Mouse (Mus musculus) kidney, embryonic 15.5 days (tissue): ENCODE data around the gene Prss53. TPM values are rescaled to one million over a fixed set of nuclear protein-coding genes. Genes with fewer than 3 reads are reported as not detected.

Experiments used
- ATAC-seq: fragments of 200-750 bp; cut with Nextera tagmentation; replicated peaks from 2 replicates; pipeline ENCODE4 v1.8.0; 2017; ENCODE audit warnings: moderate TSS enrichment; ENCODE audit not compliant: low FRiP score
- H3K27ac ChIP-seq: fragments of 300-500 bp; sonication (generic); 2 replicates; pipeline ENCODE4 v1.5.1; 2015; ENCODE audit warnings: mild to moderate bottlenecking, inconsistent platforms
- H3K27me3 ChIP-seq: fragments of 300-500 bp; sonication (generic); 2 replicates; pipeline ENCODE4 v1.6.1; 2015; ENCODE audit warnings: inconsistent platforms
- H3K36me3 ChIP-seq: fragments of 300-500 bp; sonication (generic); 2 replicates; pipeline ENCODE4 v1.6.1; 2015; ENCODE audit warnings: inconsistent platforms
- H3K4me1 ChIP-seq: fragments of 300-500 bp; sonication (generic); 2 replicates; pipeline ENCODE4 v1.6.1; 2015; ENCODE audit warnings: inconsistent platforms
- H3K4me2 ChIP-seq: fragments of 300-500 bp; sonication (generic); 2 replicates; pipeline ENCODE4 v1.6.1; 2015; ENCODE audit warnings: moderate library complexity, mild to moderate bottlenecking, inconsistent platforms
- H3K4me3 ChIP-seq: fragments of 300-500 bp; sonication (generic); replicated peaks from 2 replicates; pipeline ENCODE4 v1.5.1; 2015; ENCODE audit warnings: mild to moderate bottlenecking, inconsistent platforms
- H3K9ac ChIP-seq: fragments of 300-500 bp; sonication (generic); 2 replicates; pipeline ENCODE4 v1.6.1; 2015; ENCODE audit warnings: mild to moderate bottlenecking, inconsistent platforms
- H3K9me3 ChIP-seq: fragments of 300-500 bp; sonication (generic); replicated peaks from 2 replicates; pipeline ENCODE4 v1.6.1; 2016; ENCODE audit warnings: inconsistent platforms
- WGBS: fragments of 180-500 bp; shearing (Covaris S2); methylation state at CpG from one replicate; pipeline ENCODE4 v1.1.7; 2015; ENCODE audit warnings: mixed read lengths; 5-methylcytosine and 5-hydroxymethylcytosine counted together
- polyA plus RNA-seq: library from polyadenylated mRNA; unstranded; fragments of >200 nt; fragmentation: Nextera tagmentation; extraction: Ambion mirVana; gene quantifications from 2 replicates; pipeline ENCODE4 v1.2.1, GENCODE M21; 2015

The Prss53 gene
- polyA plus RNA-seq, 1 experiment from 2014 or later = 2.2 TPM

- 80% methylated on average over 11 of the region's 11 CpGs for WGBS
- Histone ChIP-seq H3K27me3 (peaks cover 9% of the 10 kb centered on the region), H3K27ac (peak overlapping the region; percentile 93), H3K9ac (no peak overlapping the region), H3K4me2 (peak overlapping the region; percentile 55), H3K36me3 (peaks cover 52% of the 10 kb centered on the region), H3K9me3 (no peaks in the 10 kb centered on the region), H3K4me3 (no peak overlapping the region), H3K4me1 (peaks cover 73% of the 10 kb centered on the region)
- no peak for ATAC-seq
Measured at GRCm38 (mm10) chr7:127926846-127927245, 36.1 kb upstream of the Prss53 start.

GRCm38 (mm10) chr7:127926066-127926465 lies 35.3 kb upstream of the Prss53 start:
- Histone ChIP-seq H3K27me3 (peaks cover 9% of the 10 kb centered on the region), H3K27ac (peak overlapping the region; percentile 93), H3K36me3 (peaks cover 57% of the 10 kb centered on the region), H3K4me2 (peak overlapping the region; percentile 19; the same call in 1 of the 2 replicates), H3K4me3 (no peak overlapping the region), H3K9me3 (no peaks in the 10 kb centered on the region), H3K4me1 (peaks cover 65% of the 10 kb centered on the region), H3K9ac (peak overlapping the region; percentile 7; the same call in 1 of the 2 replicates)
- 74% methylated on average over 8 of the region's 8 CpGs for WGBS
- ATAC-seq = no peak

DNA sequence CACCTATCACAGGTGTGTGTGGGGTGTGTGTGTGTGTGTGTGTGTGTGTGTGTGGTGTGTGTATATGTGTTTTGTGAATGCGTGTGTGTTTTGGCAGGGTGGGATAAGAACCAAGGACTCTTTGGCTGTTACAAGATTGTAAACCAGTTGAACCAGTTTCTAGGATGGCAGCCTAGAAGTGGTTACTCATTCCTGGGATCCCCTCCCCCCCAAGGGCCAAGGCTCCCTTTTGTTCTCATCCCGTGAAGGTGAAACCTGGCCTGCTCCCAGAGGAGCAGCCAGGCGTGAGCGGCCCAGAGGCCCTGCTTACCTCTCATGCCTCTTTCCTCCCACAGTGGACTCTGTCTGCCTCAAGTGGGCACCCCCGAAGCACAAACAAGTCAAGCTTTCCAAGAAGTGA lies 34.5 kb upstream of the Prss53 start:
- Histone ChIP-seq H3K27ac (peak overlapping the region; percentile 93), H3K27me3 (peaks cover 9% of the 10 kb centered on the region), H3K36me3 (peaks cover 64% of the 10 kb centered on the region), H3K9ac (0 out of 2 replicates have a peak overlapping the region, but pooled peaks have one; percentile 7), H3K4me2 (peak overlapping the region; percentile 8; the same call in 1 of the 2 replicates), H3K4me1 (peaks cover 59% of the 10 kb centered on the region), H3K4me3 (no peak overlapping the region), H3K9me3 (no peaks in the 10 kb centered on the region)
- WGBS = 36% methylated on average over 5 of the region's 5 CpGs
- ATAC-seq = peak; percentile 80

GRCm38 (mm10) chr7:127923714-127924113 lies 32.9 kb upstream of the Prss53 start:
- ATAC-seq = no peak
- Histone ChIP-seq H3K9ac (no peak overlapping the region), H3K4me1 (peaks cover 47% of the 10 kb centered on the region), H3K4me2 (no peak overlapping the region), H3K27ac (peak overlapping the region; percentile 93), H3K36me3 (peaks cover 66% of the 10 kb centered on the region), H3K27me3 (peaks cover 2% of the 10 kb centered on the region), H3K9me3 (no peaks in the 10 kb centered on the region), H3K4me3 (no peak overlapping the region)
- WGBS = 80% methylated on average over 5 of the region's 5 CpGs

DNA sequence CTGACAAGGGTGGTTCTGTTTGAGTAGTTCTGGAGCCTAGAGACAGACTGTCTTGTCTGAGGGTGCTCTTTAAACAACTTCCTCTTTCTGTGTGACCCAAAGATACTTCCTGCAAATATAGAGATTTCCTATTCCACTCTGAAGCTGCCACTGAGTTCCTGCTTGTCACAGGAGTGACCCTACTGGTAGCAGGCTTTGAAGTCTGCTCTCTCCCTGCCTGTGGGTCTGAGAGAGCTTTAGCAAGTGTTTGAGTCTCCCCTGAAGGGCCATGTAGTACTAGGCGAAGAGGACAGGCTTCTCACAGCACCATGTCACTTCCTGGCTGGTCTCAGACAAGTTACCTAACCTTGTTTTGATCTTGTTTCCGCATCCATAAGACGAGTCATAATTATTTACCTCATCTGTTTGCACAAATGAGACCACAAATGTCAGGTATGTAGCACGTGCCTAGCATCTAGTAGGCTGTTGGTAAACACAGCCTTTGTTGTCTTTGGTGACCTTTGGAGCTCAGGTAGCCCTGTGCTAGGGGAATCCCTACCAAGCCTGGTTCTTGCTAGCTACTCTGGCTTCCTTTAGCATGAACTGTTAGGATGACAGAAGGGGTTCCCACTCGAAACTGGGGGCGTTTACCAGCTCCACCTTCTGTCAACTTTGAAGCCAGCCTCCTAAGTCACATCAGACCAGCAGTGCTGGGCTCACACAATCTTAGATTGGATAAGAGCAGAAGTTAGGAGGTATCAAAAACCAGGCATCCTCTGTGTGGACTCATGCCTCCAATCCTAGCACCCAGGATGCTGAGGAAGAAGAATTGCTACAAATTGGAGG lies 31.9 kb upstream of the Prss53 start:
- no peaks in the 10 kb centered on the region for H3K27me3 ChIP-seq
- H3K9ac ChIP-seq = no peak overlapping the region
- no peak for ATAC-seq
- H3K4me2 ChIP-seq = no peak overlapping the region
- no peak overlapping the region for H3K4me3 ChIP-seq
- 75% methylated on average over 6 of the region's 6 CpGs for WGBS
- H3K4me1 ChIP-seq = peaks cover 38% of the 10 kb centered on the region
- peaks cover 76% of the 10 kb centered on the region for H3K36me3 ChIP-seq
- H3K27ac ChIP-seq = peak overlapping the region; percentile 37; the same call in 1 of the 2 replicates
- H3K9me3 ChIP-seq = no peaks in the 10 kb centered on the region

DNA sequence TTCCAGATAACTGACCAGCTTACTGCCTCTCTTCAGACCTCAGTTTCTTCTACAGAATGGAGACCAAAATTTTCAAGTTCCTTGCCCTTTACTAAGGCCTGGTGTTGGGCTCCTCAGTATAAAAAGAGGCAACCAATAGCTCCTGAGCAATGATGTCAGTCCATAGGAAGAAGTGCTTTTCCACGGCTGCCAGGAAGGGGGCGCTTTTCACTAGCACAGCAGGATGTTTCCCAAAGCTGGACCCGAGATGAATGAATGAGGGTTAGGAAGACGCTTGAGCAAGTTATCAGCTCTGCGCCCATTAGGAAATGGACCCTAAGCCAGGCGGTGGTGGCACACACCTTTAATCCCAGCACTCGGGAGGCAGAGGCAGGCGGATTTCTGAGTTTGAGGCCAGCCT lies 30.7 kb upstream of the Prss53 start:
- H3K27me3 ChIP-seq = no peaks in the 10 kb centered on the region
- H3K27ac ChIP-seq = no peak overlapping the region
- no peak overlapping the region for H3K4me3 ChIP-seq
- no peaks in the 10 kb centered on the region for H3K9me3 ChIP-seq
- H3K36me3 ChIP-seq = peaks cover 78% of the 10 kb centered on the region
- ATAC-seq = no peak
- no peak overlapping the region for H3K4me2 ChIP-seq
- H3K9ac ChIP-seq = no peak overlapping the region
- WGBS = 68% methylated on average over 8 of the region's 8 CpGs
- H3K4me1 ChIP-seq = peaks cover 26% of the 10 kb centered on the region

GRCm38 (mm10) chr7:127919290-127919689 lies 28.5 kb upstream of the Prss53 start:
- ATAC-seq = no peak
- H3K36me3 ChIP-seq = peaks cover 77% of the 10 kb centered on the region
- H3K4me1 ChIP-seq = peaks cover 5% of the 10 kb centered on the region
- no peak overlapping the region for H3K27ac ChIP-seq
- no peak overlapping the region for H3K4me3 ChIP-seq
- 86% methylated on average over 7 of the region's 7 CpGs for WGBS
- H3K4me2 ChIP-seq = no peak overlapping the region
- no peaks in the 10 kb centered on the region for H3K27me3 ChIP-seq
- H3K9ac ChIP-seq = no peak overlapping the region
- no peaks in the 10 kb centered on the region for H3K9me3 ChIP-seq

- H3K4me3 ChIP-seq = no peak overlapping the region
- H3K27me3 ChIP-seq = no peaks in the 10 kb centered on the region
- no peak for ATAC-seq
- H3K9me3 ChIP-seq = no peaks in the 10 kb centered on the region
- WGBS = 53% methylated on average over 3 of the region's 3 CpGs
- peaks cover 3% of the 10 kb centered on the region for H3K4me1 ChIP-seq
- no peak overlapping the region for H3K4me2 ChIP-seq
- H3K27ac ChIP-seq = no peak overlapping the region
- peaks cover 70% of the 10 kb centered on the region for H3K36me3 ChIP-seq
- H3K9ac ChIP-seq = no peak overlapping the region
Measured at GRCm38 (mm10) chr7:127918203-127918602, 27.4 kb upstream of the Prss53 start.

DNA sequence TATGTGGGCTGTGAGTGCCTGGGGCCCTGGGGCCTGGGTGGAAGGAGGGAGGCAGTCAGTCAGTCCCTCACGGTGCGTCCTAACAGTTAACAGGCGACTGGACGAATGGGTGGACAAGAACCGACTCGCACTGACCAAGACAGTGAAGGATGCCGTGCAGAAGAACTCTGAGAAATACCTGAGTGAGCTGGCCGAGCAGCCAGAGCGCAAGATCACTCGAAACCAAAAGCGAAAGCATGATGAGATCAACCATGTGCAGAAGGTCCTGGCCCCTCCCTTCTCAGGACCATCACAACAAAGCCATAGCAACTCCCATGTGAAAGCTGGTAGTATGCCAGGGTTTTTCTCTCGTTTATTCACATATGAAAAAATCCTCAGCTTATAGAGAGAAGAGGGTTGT lies 24.5 kb upstream of the Prss53 start:
- H3K27me3 ChIP-seq = no peaks in the 10 kb centered on the region
- WGBS = 93% methylated on average over 12 of the region's 12 CpGs
- H3K36me3 ChIP-seq = peaks cover 45% of the 10 kb centered on the region
- H3K4me3 ChIP-seq = no peak overlapping the region
- ATAC-seq = no peak
- H3K27ac ChIP-seq = no peak overlapping the region
- H3K4me2 ChIP-seq = no peak overlapping the region
- H3K9me3 ChIP-seq = no peaks in the 10 kb centered on the region
- no peak overlapping the region for H3K9ac ChIP-seq
- H3K4me1 ChIP-seq = peaks cover 14% of the 10 kb centered on the region

DNA sequence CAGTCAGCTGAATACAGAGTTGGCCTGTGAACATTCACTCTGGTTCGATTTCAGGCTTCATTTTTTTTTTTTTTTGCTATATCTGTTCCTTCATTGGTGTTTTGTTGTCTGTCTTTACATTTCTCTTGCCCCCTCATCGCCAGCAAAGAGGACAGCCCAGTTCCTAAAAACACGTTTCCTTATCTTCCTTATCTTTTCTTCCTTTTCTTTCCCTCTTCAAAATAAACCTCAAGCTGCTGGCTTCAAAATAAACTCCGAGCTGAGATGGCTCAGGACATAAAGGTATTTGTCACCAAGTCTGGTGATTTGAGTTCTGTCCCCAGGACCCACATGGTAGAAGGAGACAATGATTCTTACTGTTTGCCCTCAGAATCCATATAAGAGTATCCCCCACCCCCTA lies 22.2 kb upstream of the Prss53 start:
- peak overlapping the region; percentile 82 for H3K9ac ChIP-seq
- 23% methylated on average over 4 of the region's 4 CpGs for WGBS
- H3K27ac ChIP-seq = peak overlapping the region; percentile 91

GRCm38 (mm10) chr7:127912190-127912871 lies 21.6 kb upstream of the Prss53 start, which contains the start of gene Kat8:
Kat8 (plus strand) TSS chr7:127912516.
- Histone ChIP-seq H3K36me3 (peaks cover 58% of the 10 kb centered on the region), H3K4me1 (peaks cover 14% of the 10 kb centered on the region), H3K9me3 (no peaks in the 10 kb centered on the region), H3K9ac (peak within 1 kb of the TSS; percentile 82), H3K4me2 (peak within 1 kb of the TSS; percentile 82), H3K27me3 (no peaks in the 10 kb centered on the region), H3K27ac (peak within 1 kb of the TSS; percentile 91), H3K4me3 (peak within 1 kb of the TSS; percentile 85)
- peak; percentile 97 for ATAC-seq
- WGBS = 1% methylated on average over 40 of the region's 40 CpGs

More for the DNA sequence above, 22.2 kb upstream of the Prss53 start:
- no peak for ATAC-seq
- Histone ChIP-seq H3K4me1 (peaks cover 14% of the 10 kb centered on the region), H3K4me2 (peak overlapping the region; percentile 82), H3K9me3 (no peaks in the 10 kb centered on the region), H3K4me3 (peak overlapping the region; percentile 85), H3K36me3 (peaks cover 58% of the 10 kb centered on the region), H3K27me3 (no peaks in the 10 kb centered on the region)

GRCm38 (mm10) chr7:127908656-127909055 lies 17.9 kb upstream of the Prss53 start:
- H3K9ac ChIP-seq = no peak overlapping the region
- H3K36me3 ChIP-seq = peaks cover 54% of the 10 kb centered on the region
- no peak overlapping the region for H3K27ac ChIP-seq
- no peak overlapping the region for H3K4me2 ChIP-seq
- no peak for ATAC-seq
- no peaks in the 10 kb centered on the region for H3K27me3 ChIP-seq
- no peaks in the 10 kb centered on the region for H3K9me3 ChIP-seq
- H3K4me1 ChIP-seq = peaks cover 32% of the 10 kb centered on the region
- WGBS = 90% methylated on average over 4 of the region's 4 CpGs
- no peak overlapping the region for H3K4me3 ChIP-seq
